Mouse (Mus musculus) E14TG2a.4 (cell line): ENCODE data around the gene Ccdc184.

Source experiments
- CTCF ChIP-seq: conservative IDR thresholded peaks from 2 replicates; pipeline ENCODE4 v1.5.1; 2014; ENCODE audit warnings: low read length
- POU5F1 ChIP-seq: IDR thresholded peaks from 2 replicates; pipeline ENCODE4 v1.6.1; 2014; ENCODE audit warnings: low read length, borderline replicate concordance

DNA sequence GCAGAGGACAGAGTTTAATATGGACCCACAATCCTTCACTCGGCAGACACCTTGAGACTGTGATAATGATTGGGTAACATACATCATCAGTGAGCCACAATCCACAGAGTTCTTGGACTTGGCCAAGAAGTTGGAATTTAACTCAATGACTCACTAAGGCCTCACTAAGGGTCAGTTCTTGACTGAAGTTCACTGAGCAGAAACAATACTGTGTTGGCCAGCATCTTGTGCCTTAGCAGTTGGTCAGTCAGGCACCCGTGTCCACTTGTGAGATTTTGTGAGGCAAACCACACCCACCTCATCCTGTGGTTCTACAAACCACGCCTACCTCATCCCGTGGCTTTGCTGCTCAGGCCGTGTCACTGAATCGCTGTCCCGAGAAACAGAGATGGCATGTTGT lies 42.7 kb downstream of the Ccdc184 start:
- TF ChIP-seq CTCF (no peak), POU5F1 (no peak)
